Mouse (Mus musculus): ENCODE results near the gene Myl3.

GRCm38 (mm10) chr9:110753773-110754172 lies 12.1 kb downstream of the Myl3 start:
- no peak for TF ChIP-seq CTCF (IDR thresholded peaks at IDR 0.05 in 2 of 3, conservative IDR thresholded peaks at IDR 0.05 in 1 of 3; ENCODE audit: control insufficient read depth in 1 of 3, insufficient read depth in 1 of 3, low read depth in 2 of 3, low read length in 3 of 3, poor library complexity in 1 of 3, severe bottlenecking in 1 of 3)
- no peak for TF ChIP-seq GATA1 (IDR thresholded peaks at IDR 0.05; ENCODE audit: low read depth, low read length)
- no peak for TF ChIP-seq MXI1 (IDR thresholded peaks at IDR 0.05; ENCODE audit: low read depth, low read length)
- no peak for TF ChIP-seq SMC3 (IDR thresholded peaks at IDR 0.05; ENCODE audit: low read depth, low read length)
- TF ChIP-seq EP300 (IDR thresholded peaks at IDR 0.05; ENCODE audit: low read depth in 1 of 2, low read length in 2 of 2): no peak
- TF ChIP-seq MAFK (IDR thresholded peaks at IDR 0.05; ENCODE audit: borderline replicate concordance, low read depth, low read length): no peak
- no peak for TF ChIP-seq POLR2A (IDR thresholded peaks at IDR 0.05; ENCODE audit: control insufficient read depth in 1 of 2, insufficient read depth in 1 of 2, low read depth in 1 of 2, low read length in 2 of 2, poor library complexity in 1 of 2)
- TF ChIP-seq ZC3H11A (IDR thresholded peaks at IDR 0.05; ENCODE audit: low read depth, low read length): no peak
- no peak for TF ChIP-seq HCFC1 (IDR thresholded peaks at IDR 0.05; ENCODE audit: low read depth, low read length)
- TF ChIP-seq USF2 (IDR thresholded peaks at IDR 0.05; ENCODE audit: borderline replicate concordance in 1 of 2, insufficient read depth in 1 of 2, low read depth in 1 of 2, low read length in 2 of 2): no peak
